Mouse (Mus musculus): ENCODE data around the gene Rab1a. TPM values are rescaled to one million over a fixed set of nuclear protein-coding genes. Genes with fewer than 3 reads are reported as not detected.

Rab1a gene
- polyA plus RNA-seq, 1 experiment from 2014 or later = 249 TPM

- ATAC-seq (ENCODE audit: low read depth) (no peak), DNase-seq (ENCODE audit: low spot score) (no peak)
- Histone ChIP-seq H3K27ac (replicated peaks; ENCODE audit: low read depth, low read length) (no peak overlapping the region), H3K9ac (ENCODE audit: low read depth, low read length) (no peak overlapping the region), H3K4me3 (ENCODE audit: low read depth, low read length) (no peak overlapping the region), H3K4me2 (ENCODE audit: low read depth, low read length) (no peak overlapping the region), H3K9me3 (ENCODE audit: control insufficient read depth, low read length) (no peaks in the 10 kb centered on the region), H3K27me3 (replicated peaks; ENCODE audit: control insufficient read depth, insufficient read depth, low read length) (no peaks in the 10 kb centered on the region), H3K4me1 (ENCODE audit: control insufficient read depth, insufficient read depth, low read length) (no peaks in the 10 kb centered on the region), H3K36me3 (ENCODE audit: control insufficient read depth, insufficient read depth, low read length) (no peaks in the 10 kb centered on the region)
- 69% methylated on average over 2 of the region's 2 CpGs for WGBS
These were observed 74.7 kb downstream of the Rab1a start for GRCm38 (mm10) chr11:20275974-20276373.

Other genes with a start within 250 kb of the Rab1a start
- 66.6 and 67.3 TPM in 2 replicates for gene Actr2, start 88.5 kb upstream of the Rab1a start, polyA plus RNA-seq (2014; fragmentation: Nextera tagmentation; extraction: Ambion mirVana)
- 27.9 and 32.5 TPM in 2 replicates for gene Cep68, start 48.0 kb downstream of the Rab1a start, polyA plus RNA-seq (2014; fragmentation: Nextera tagmentation; extraction: Ambion mirVana)
- 24.8 and 26.6 TPM in 2 replicates for gene Slc1a4, start 131.3 kb downstream of the Rab1a start, polyA plus RNA-seq (2014; fragmentation: Nextera tagmentation; extraction: Ambion mirVana)

Measured in embryonic facial prominence, embryonic 14.5 days (tissue).